Mouse (Mus musculus) CH12.LX (cell line): ENCODE data around the gene Tmc5. TPM values are rescaled to one million over a fixed set of nuclear protein-coding genes. Genes with fewer than 3 reads are reported as not detected.
A peak's percentile ranks its signal among the peaks of the same experiment; 100 is the strongest.

Experiments used
- DNase-seq: peaks from one replicate; pipeline ENCODE4 v3.0.0-alpha.2; 2013; ENCODE audit errors: extremely low read depth
- H3K27ac ChIP-seq: 2 replicates; pipeline ENCODE4 v1.5.1; 2012; ENCODE audit warnings: low read depth, mild to moderate bottlenecking, control low read depth, moderate library complexity; ENCODE audit not compliant: insufficient read depth
- H3K27me3 ChIP-seq: replicated peaks from 2 replicates; pipeline ENCODE3; 2012; ENCODE audit warnings: inconsistent platforms
- H3K36me3 ChIP-seq, 2 experiments: replicated peaks in 1 of 2; 2 replicates each; pipeline versions ENCODE3 to v1.6.1; 2012; ENCODE audit warnings: inconsistent platforms in 1 of 2, low read length in 1 of 2, mild to moderate bottlenecking in 1 of 2, mixed read lengths in 1 of 2, moderate library complexity in 1 of 2; ENCODE audit not compliant: control insufficient read depth in 1 of 2, insufficient read depth in 1 of 2
- H3K4me1 ChIP-seq, 2 experiments: 2 replicates each; pipeline ENCODE4 v1.6.1; 2012; ENCODE audit warnings: inconsistent platforms in 1 of 2, moderate library complexity in 1 of 2; ENCODE audit not compliant: insufficient read depth in 2 of 2, control insufficient read depth in 1 of 2
- H3K4me2 ChIP-seq: 2 replicates; pipeline ENCODE4 v1.6.1; 2012; ENCODE audit warnings: low read depth, mild to moderate bottlenecking, control low read depth; ENCODE audit not compliant: poor library complexity, insufficient read depth, severe bottlenecking
- H3K4me3 ChIP-seq, 3 experiments: fragments of 150-350 bp in 1 of 3; sonication (generic) in 1 of 3; replicated peaks in 1 of 3; 2 replicates each; pipeline versions ENCODE3 to v1.5.1; 2011 to 2012; ENCODE audit warnings: low read depth in 2 of 3, low read length in 2 of 3, mild to moderate bottlenecking in 2 of 3, moderate library complexity in 2 of 3, control low read depth in 1 of 3, improper control_type of control experiment in 1 of 3, inconsistent platforms in 1 of 3, mixed read lengths in 1 of 3; ENCODE audit not compliant: poor library complexity in 1 of 3
- H3K79me2 ChIP-seq: replicated peaks from 2 replicates; pipeline ENCODE4 v1.6.1; 2012; ENCODE audit warnings: mild to moderate bottlenecking, moderate library complexity; ENCODE audit not compliant: control insufficient read depth, poor library complexity, insufficient read depth, severe bottlenecking; ENCODE audit errors: extremely low read depth
- H3K9ac ChIP-seq: 2 replicates; pipeline ENCODE4 v1.6.1; 2012; ENCODE audit warnings: low read depth, mild to moderate bottlenecking, control low read depth, moderate library complexity; ENCODE audit not compliant: insufficient read depth
- H3K9me3 ChIP-seq: replicated peaks from 2 replicates; pipeline ENCODE3; 2012; ENCODE audit warnings: low read length, inconsistent platforms, mixed read lengths
- BHLHE40 ChIP-seq: IDR thresholded peaks from 2 replicates; pipeline ENCODE4 v1.6.1; 2011; ENCODE audit warnings: mild to moderate bottlenecking, low read depth, low read length, improper control_type of control experiment
- CHD2 ChIP-seq: IDR thresholded peaks from 2 replicates; pipeline ENCODE4 v1.6.1; 2011; ENCODE audit warnings: low read length, improper control_type of control experiment
- CTCF ChIP-seq, 2 experiments: IDR thresholded peaks in 1 of 2; conservative IDR thresholded peaks in 1 of 2; 2 replicates each; pipeline ENCODE4 v1.5.1; 2011 to 2012; ENCODE audit warnings: low read depth in 2 of 2, low read length in 2 of 2, improper control_type of control experiment in 1 of 2, inconsistent platforms in 1 of 2, mild to moderate bottlenecking in 1 of 2, moderate library complexity in 1 of 2
- ETS1 ChIP-seq: conservative IDR thresholded peaks from 2 replicates; pipeline ENCODE4 v1.6.1; 2012; ENCODE audit warnings: low read depth, mild to moderate bottlenecking, inconsistent platforms, low read length, improper control_type of control experiment, moderate library complexity
- GABPA ChIP-seq: IDR thresholded peaks from 2 replicates; pipeline ENCODE4 v1.6.1; 2012; ENCODE audit warnings: low read depth, low read length, improper control_type of control experiment, inconsistent platforms; ENCODE audit not compliant: insufficient replicate concordance
- HCFC1 ChIP-seq: IDR thresholded peaks from 2 replicates; pipeline ENCODE4 v1.6.1; 2012; ENCODE audit warnings: low read depth, mild to moderate bottlenecking, inconsistent platforms, low read length, improper control_type of control experiment
- IRF4 ChIP-seq: IDR thresholded peaks from 2 replicates; pipeline ENCODE4 v1.6.1; 2014; ENCODE audit warnings: low read depth, mild to moderate bottlenecking, inconsistent platforms, low read length, improper control_type of control experiment
- JUND ChIP-seq: conservative IDR thresholded peaks from 2 replicates; pipeline ENCODE4 v1.6.1; 2011; ENCODE audit warnings: low read depth, low read length, improper control_type of control experiment
- MAX ChIP-seq: IDR thresholded peaks from 2 replicates; pipeline ENCODE4 v1.6.1; 2011; ENCODE audit warnings: low read length, improper control_type of control experiment
- MEF2A ChIP-seq: IDR thresholded peaks from 2 replicates; pipeline ENCODE4 v1.6.1; 2014; ENCODE audit warnings: low read depth, mild to moderate bottlenecking, inconsistent platforms, low read length, improper control_type of control experiment, borderline replicate concordance
- NELFE ChIP-seq: IDR thresholded peaks from 2 replicates; pipeline ENCODE4 v1.6.1; 2011; ENCODE audit warnings: low read depth, low read length, improper control_type of control experiment
- NRF1 ChIP-seq: IDR thresholded peaks from 2 replicates; pipeline ENCODE4 v1.6.1; 2014; ENCODE audit warnings: low read depth, mild to moderate bottlenecking, inconsistent platforms, low read length, improper control_type of control experiment, moderate library complexity
- PAX5 ChIP-seq: IDR thresholded peaks from 2 replicates; pipeline ENCODE4 v1.6.1; 2012; ENCODE audit warnings: low read length, inconsistent platforms, mixed read lengths
- RAD21 ChIP-seq: IDR thresholded peaks from 2 replicates; pipeline ENCODE4 v1.6.1; 2011; ENCODE audit warnings: low read depth, mild to moderate bottlenecking, low read length, improper control_type of control experiment, moderate library complexity
- RCOR1 ChIP-seq: conservative IDR thresholded peaks from 2 replicates; pipeline ENCODE4 v1.6.1; 2012; ENCODE audit warnings: low read depth, mild to moderate bottlenecking, inconsistent platforms, low read length, improper control_type of control experiment
- SIN3A ChIP-seq: IDR thresholded peaks from 2 replicates; pipeline ENCODE4 v1.6.1; 2012; ENCODE audit warnings: low read length, improper control_type of control experiment, inconsistent platforms
- SMC3 ChIP-seq: IDR thresholded peaks from 2 replicates; pipeline ENCODE4 v1.6.1; 2011; ENCODE audit warnings: low read depth, low read length, improper control_type of control experiment
- ZKSCAN1 ChIP-seq: IDR thresholded peaks from 2 replicates; pipeline ENCODE4 v1.6.1; 2012; ENCODE audit warnings: low read depth, inconsistent platforms, low read length, improper control_type of control experiment, borderline replicate concordance
- dilution Hi-C: fragments of 300-500 bp; cut with MboI; formaldehyde crosslinking; loops from 2 replicates; pipeline ENCODE4 v1.14.3; 2020; ENCODE audit warnings: low sequenced_read_pairs; ENCODE audit not compliant: extremely low pct_unique_long_range_greater_than_20kb, extremely low pct_ligation_motif_present
- in situ Hi-C: fragments of 300-500 bp; cut with MboI; formaldehyde crosslinking; loops from 3 replicates; pipeline ENCODE4 v1.14.3; 2019; ENCODE audit warnings: low sequenced_read_pairs, low pct_ligation_motif_present, low pct_unique_long_range_greater_than_20kb, mixed read lengths
- polyA plus RNA-seq: library from polyadenylated mRNA; unstranded; fragments of >175 nt; gene quantifications from 2 replicates; pipeline ENCODE4 v1.2.1, GENCODE M21; 2012; ENCODE audit warnings: low read depth; ENCODE audit not compliant: insufficient read length
- total RNA-seq, 2 experiments: library from RNA; depleted of rRNA; stranded (reverse); fragments of 300-350 nt in 1 of 2; fragments of >200 nt in 1 of 2; gene quantifications; 2 replicates each; pipeline ENCODE4 v1.2.3; 2012 to 2014

Tmc5 gene
- total and polyA plus RNA-seq, 3 experiments, result not detected

- Histone ChIP-seq H3K4me1 (peaks cover 2 to 29% of the 10 kb centered on the region in 2 experiments; a peak in 2 of 4 replicates), H3K4me2 (peak overlapping the region; percentile 59), H3K9me3 (peaks cover 4% of the 10 kb centered on the region), H3K4me3 (no peak overlapping the region), H3K9ac (no peak overlapping the region), H3K79me2 (no peaks in the 10 kb centered on the region), H3K36me3 (no peaks in the 10 kb centered on the region), H3K27me3 (peaks cover 49% of the 10 kb centered on the region), H3K27ac (no peak overlapping the region)
- DNase-seq, result peak; percentile 84
- dilution Hi-C loops, result no loop called here
- in situ Hi-C loops, result loop anchor here (10.0 kb wide), 1 partner anchor 90 kb away; no protein-coding TSS in a partner anchor
- TF ChIP-seq BHLHE40 (peak; percentile 91), JUND (0 out of 2 replicates have a peak, but pooled peaks have one; percentile 7), NELFE (peak; percentile 35; the same call in 1 of the 2 replicates), CTCF (conservative IDR thresholded peaks at IDR 0.05 in 1 of 2, IDR thresholded peaks at IDR 0.05 in 1 of 2; ENCODE audit: low read depth in 2 of 2, low read length in 2 of 2) (peak; percentile 76 to 91; a peak in 3 of 4 replicates), SIN3A (peak; percentile 33; the same call in 1 of the 2 replicates), SMC3 (peak; percentile 73), PAX5 (no peak), IRF4 (peak; percentile 31; the same call in 1 of the 2 replicates), NRF1 (0 out of 2 replicates have a peak, but pooled peaks have one; percentile 23), CHD2 (no peak), MAX (0 out of 2 replicates have a peak, but pooled peaks have one; percentile 24), HCFC1 (no peak), RAD21 (peak; percentile 70), MEF2A (no peak)
Measured at GRCm38 (mm10) chr7:118595228-118595627, 1.9 kb upstream of the Tmc5 start.

GRCm38 (mm10) chr7:118596271-118596670 lies 826 bp upstream of the Tmc5 start:
- no peak overlapping the region for H3K27ac ChIP-seq
- TF ChIP-seq SMC3 (no peak), ETS1 (no peak), RCOR1 (no peak), GABPA (no peak), IRF4 (no peak), ZKSCAN1 (no peak)
- dilution Hi-C loops, result no loop called here
- no peaks in the 10 kb centered on the region for H3K79me2 ChIP-seq
- no peak overlapping the region for H3K4me2 ChIP-seq
- peaks cover 2 to 29% of the 10 kb centered on the region in 2 experiments; a peak in 2 of 4 replicates for H3K4me1 ChIP-seq
- no peak for DNase-seq
- H3K9ac ChIP-seq, result no peak overlapping the region
- H3K9me3 ChIP-seq, result no peaks in the 10 kb centered on the region
- peaks cover 55% of the 10 kb centered on the region for H3K27me3 ChIP-seq
- in situ Hi-C loops, result loop anchor here (10.0 kb wide), 1 partner anchor 89 kb away; no protein-coding TSS in a partner anchor
- no peak overlapping the region for H3K4me3 ChIP-seq
- H3K36me3 ChIP-seq, result no peaks in the 10 kb centered on the region
